Mouse (Mus musculus): ENCODE measurements around the gene Prss2. TPM values are rescaled to one million over a fixed set of nuclear protein-coding genes. Genes with fewer than 3 reads are reported as not detected.
"Not testable (repeated sequence)": the region's sequence is repeated elsewhere in the genome, so short reads cannot be mapped to it uniquely, and the experiment has no call there.

The Prss2 gene
- 0.30 TPM in 1 of 2 replicates, not detected in the other for polyA plus RNA-seq (2015; fragmentation: Nextera tagmentation; extraction: Ambion mirVana)

DNA sequence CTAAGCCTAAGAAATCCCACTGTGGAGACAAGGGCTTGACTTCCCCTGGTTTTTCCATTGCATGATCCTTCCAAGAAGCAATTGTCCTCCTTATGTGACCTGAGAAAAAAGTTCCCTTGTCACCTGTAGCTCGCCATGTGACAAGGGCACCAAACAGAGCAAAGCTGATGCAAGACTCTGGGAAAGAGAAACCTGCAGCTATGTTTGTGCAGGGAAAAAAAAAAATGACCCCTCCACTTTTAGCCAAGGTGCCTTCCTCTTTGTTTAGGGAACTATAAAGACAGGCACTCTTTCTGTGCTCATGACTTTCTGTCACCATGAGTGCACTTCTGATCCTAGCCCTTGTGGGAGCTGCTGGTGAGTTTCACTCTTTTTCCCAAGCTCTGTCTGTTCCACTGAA, at the start of gene Prss2:
TSS of gene Prss2 (plus strand) at position 301 of the 400 bp plus-strand sequence.
- no peak within 1 kb of the TSS for H3K4me3 ChIP-seq (ENCODE audit: low read length)
- ATAC-seq (replicated peaks; ENCODE audit: extremely low read depth, insufficient read depth, low FRiP score) = no peak
- H3K9ac ChIP-seq (ENCODE audit: low read length) = no peak within 1 kb of the TSS
- no peaks in the 10 kb centered on the region for H3K4me1 ChIP-seq (ENCODE audit: control insufficient read depth, insufficient read depth, low read length)
- no peak within 1 kb of the TSS for H3K27ac ChIP-seq (ENCODE audit: low read length)
- no peaks in the 10 kb centered on the region for H3K9me3 ChIP-seq (replicated peaks; ENCODE audit: control insufficient read depth, low read length)
- H3K27me3 ChIP-seq (ENCODE audit: control insufficient read depth, insufficient read depth, low read length) = no peaks in the 10 kb centered on the region
- WGBS = 45% methylated on average over 1 of the region's 1 CpGs
- no peak within 1 kb of the TSS for H3K4me2 ChIP-seq (ENCODE audit: low read depth, low read length)
- H3K36me3 ChIP-seq (ENCODE audit: control insufficient read depth, insufficient read depth) = no peaks in the 10 kb centered on the region

DNA sequence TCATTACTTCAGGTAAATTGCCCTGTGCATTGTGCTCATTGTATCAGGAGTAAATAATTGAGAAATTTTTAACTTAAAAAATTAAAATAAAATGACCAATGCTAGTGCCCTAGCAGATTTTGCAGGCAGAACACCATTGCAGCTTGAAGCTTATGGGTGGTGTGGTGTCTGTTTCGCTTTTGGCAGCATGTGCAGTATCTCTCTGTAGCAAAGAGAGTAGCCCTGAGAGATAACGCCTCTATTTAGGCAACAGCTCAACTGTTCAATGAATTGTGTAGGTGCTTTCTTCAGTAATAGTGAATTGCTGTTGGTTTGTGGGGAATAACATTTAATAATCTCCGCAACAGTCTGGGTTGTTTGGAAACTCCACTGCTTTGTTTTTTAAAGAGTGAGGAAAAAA, 22.2 kb upstream of the Prss2 start:
- no peak for ATAC-seq (replicated peaks; ENCODE audit: extremely low read depth, insufficient read depth, low FRiP score)
- WGBS = 76% methylated on average over 3 of the region's 3 CpGs
- H3K4me2 ChIP-seq (ENCODE audit: low read depth, low read length) = no peak overlapping the region

DNA sequence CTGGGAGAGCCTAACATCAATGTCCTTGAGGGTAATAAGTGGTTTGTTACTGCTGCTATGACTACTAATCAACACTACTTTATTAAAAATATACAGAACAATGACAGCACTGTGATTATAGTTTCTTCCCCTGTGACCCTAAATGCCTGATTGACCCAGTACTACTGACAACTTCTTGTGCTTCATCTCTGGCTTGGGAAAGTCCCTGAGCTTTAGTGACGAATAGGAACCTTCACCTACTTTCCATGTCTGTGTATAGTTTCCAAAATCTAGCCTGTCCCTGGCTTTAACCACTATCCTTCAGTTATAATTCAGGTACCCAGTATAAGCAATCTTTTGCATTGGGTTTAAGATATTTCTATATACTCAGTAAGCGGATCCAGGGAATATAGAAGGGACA, 16.7 kb upstream of the Prss2 start:
- Histone ChIP-seq H3K27me3 (ENCODE audit: control insufficient read depth, insufficient read depth, low read length) (no peaks in the 10 kb centered on the region), H3K9me3 (replicated peaks; ENCODE audit: control insufficient read depth, low read length) (no peaks in the 10 kb centered on the region), H3K4me1 (ENCODE audit: control insufficient read depth, insufficient read depth, low read length) (no peaks in the 10 kb centered on the region), H3K36me3 (ENCODE audit: control insufficient read depth, insufficient read depth) (no peaks in the 10 kb centered on the region), H3K4me2 (ENCODE audit: low read depth, low read length) (no peak overlapping the region), H3K9ac (ENCODE audit: low read length) (no peak overlapping the region), H3K4me3 (ENCODE audit: low read length) (no peak overlapping the region), H3K27ac (ENCODE audit: low read length) (no peak overlapping the region)
- WGBS = 76% methylated on average over 2 of the region's 2 CpGs
- no peak for ATAC-seq (replicated peaks; ENCODE audit: extremely low read depth, insufficient read depth, low FRiP score)

More for the DNA sequence above, 22.2 kb upstream of the Prss2 start:
- no peaks in the 10 kb centered on the region for H3K4me1 ChIP-seq (ENCODE audit: control insufficient read depth, insufficient read depth, low read length)
- H3K27me3 ChIP-seq (ENCODE audit: control insufficient read depth, insufficient read depth, low read length) = no peaks in the 10 kb centered on the region
- H3K4me3 ChIP-seq (ENCODE audit: low read length) = no peak overlapping the region
- H3K9ac ChIP-seq (ENCODE audit: low read length) = no peak overlapping the region
- peaks cover 3% of the 10 kb centered on the region; the same call in 1 of the 2 replicates for H3K9me3 ChIP-seq (replicated peaks; ENCODE audit: control insufficient read depth, low read length)
- no peaks in the 10 kb centered on the region for H3K36me3 ChIP-seq (ENCODE audit: control insufficient read depth, insufficient read depth)
- no peak overlapping the region for H3K27ac ChIP-seq (ENCODE audit: low read length)

DNA sequence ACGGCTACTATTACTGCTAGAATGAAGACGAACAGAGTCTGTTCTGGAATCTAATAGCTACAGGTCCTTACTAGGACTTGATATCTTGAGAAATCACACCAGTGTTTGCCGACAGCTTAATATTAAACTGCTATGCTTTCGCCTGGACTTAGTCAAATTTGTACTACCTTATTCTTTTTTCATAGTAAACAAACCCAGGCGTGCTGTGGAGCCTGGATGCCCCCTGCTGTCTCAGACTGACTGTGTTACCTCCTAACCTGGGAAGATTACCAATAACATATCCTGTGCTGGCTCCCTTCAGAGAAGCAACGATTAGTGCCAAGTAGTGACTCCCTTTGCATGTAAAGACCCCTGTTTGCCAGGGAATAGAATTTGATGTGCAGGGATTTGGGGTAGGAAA, 16.3 kb upstream of the Prss2 start:
- 65% methylated on average over 6 of the region's 6 CpGs for WGBS
- no peaks in the 10 kb centered on the region for H3K36me3 ChIP-seq (ENCODE audit: control insufficient read depth, insufficient read depth)
- no peak overlapping the region for H3K4me3 ChIP-seq (ENCODE audit: low read length)
- no peaks in the 10 kb centered on the region for H3K27me3 ChIP-seq (ENCODE audit: control insufficient read depth, insufficient read depth, low read length)
- H3K9ac ChIP-seq (ENCODE audit: low read length) = no peak overlapping the region
- no peak overlapping the region for H3K27ac ChIP-seq (ENCODE audit: low read length)
- H3K4me1 ChIP-seq (ENCODE audit: control insufficient read depth, insufficient read depth, low read length) = no peaks in the 10 kb centered on the region
- no peak overlapping the region for H3K4me2 ChIP-seq (ENCODE audit: low read depth, low read length)
- no peaks in the 10 kb centered on the region for H3K9me3 ChIP-seq (replicated peaks; ENCODE audit: control insufficient read depth, low read length)
- no peak for ATAC-seq (replicated peaks; ENCODE audit: extremely low read depth, insufficient read depth, low FRiP score)

DNA sequence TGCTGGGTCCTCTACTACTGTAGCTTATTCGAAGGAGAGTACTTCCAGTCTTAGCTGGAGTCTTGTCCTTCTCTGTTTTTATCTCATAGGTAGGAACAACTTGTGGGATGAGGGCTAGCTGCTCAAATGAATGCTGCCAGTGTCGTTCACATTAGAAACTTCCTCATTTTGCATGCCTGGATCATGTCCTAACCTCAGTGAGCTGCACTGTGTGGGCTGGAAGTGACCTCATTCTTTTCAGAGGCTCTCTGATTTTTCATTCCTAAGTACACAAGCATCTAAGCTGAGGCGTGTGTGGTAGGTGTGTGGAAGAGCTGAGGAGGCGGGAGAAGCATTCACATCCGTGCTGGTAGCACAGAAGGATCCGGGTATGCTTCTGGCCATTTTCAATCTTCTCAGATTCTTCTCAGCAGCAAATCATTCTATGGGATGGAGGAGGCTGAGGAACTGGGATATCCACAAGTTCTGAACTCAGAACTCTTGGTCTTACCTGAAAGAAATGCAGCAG, 3.5 kb upstream of the Prss2 start:
- no peaks in the 10 kb centered on the region for H3K4me1 ChIP-seq (ENCODE audit: control insufficient read depth, insufficient read depth, low read length)
- no peak overlapping the region for H3K4me2 ChIP-seq (ENCODE audit: low read depth, low read length)
- H3K27me3 ChIP-seq (ENCODE audit: control insufficient read depth, insufficient read depth, low read length) = no peaks in the 10 kb centered on the region
- H3K9me3 ChIP-seq (replicated peaks; ENCODE audit: control insufficient read depth, low read length) = no peaks in the 10 kb centered on the region
- no peak overlapping the region for H3K9ac ChIP-seq (ENCODE audit: low read length)
- H3K27ac ChIP-seq (ENCODE audit: low read length) = no peak overlapping the region
- H3K4me3 ChIP-seq (ENCODE audit: low read length) = no peak overlapping the region
- WGBS = 60% methylated on average over 6 of the region's 6 CpGs
- no peaks in the 10 kb centered on the region for H3K36me3 ChIP-seq (ENCODE audit: control insufficient read depth, insufficient read depth)
- no peak for ATAC-seq (replicated peaks; ENCODE audit: extremely low read depth, insufficient read depth, low FRiP score)

DNA sequence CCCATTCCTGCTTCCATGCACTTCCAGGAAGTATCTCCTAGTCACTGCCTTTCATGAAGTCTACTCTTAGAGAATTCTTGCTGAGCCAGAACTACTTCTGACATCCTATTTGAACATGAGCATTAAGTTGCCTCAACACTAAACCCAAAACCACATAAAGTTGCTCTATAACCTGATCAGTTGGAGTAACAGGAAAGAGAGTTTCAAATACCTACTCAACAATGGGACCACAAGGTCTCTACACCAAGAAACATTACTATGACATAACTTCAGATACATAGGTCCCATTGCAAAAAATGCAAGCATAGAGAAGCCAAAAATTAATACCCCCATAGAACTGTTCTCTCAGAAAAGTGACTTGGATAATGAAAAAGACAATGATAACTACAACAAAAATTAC, 4.9 kb downstream of the Prss2 start:
- no peaks in the 10 kb centered on the region for H3K27me3 ChIP-seq (ENCODE audit: control insufficient read depth, insufficient read depth, low read length)
- no peaks in the 10 kb centered on the region for H3K4me1 ChIP-seq (ENCODE audit: control insufficient read depth, insufficient read depth, low read length)
- ATAC-seq (replicated peaks; ENCODE audit: extremely low read depth, insufficient read depth, low FRiP score) = no peak
- no peaks in the 10 kb centered on the region for H3K36me3 ChIP-seq (ENCODE audit: control insufficient read depth, insufficient read depth)
- no peak overlapping the region for H3K27ac ChIP-seq (ENCODE audit: low read length)
- no peak overlapping the region for H3K4me2 ChIP-seq (ENCODE audit: low read depth, low read length)
- no peak overlapping the region for H3K4me3 ChIP-seq (ENCODE audit: low read length)
- H3K9ac ChIP-seq (ENCODE audit: low read length) = no peak overlapping the region
- no peaks in the 10 kb centered on the region for H3K9me3 ChIP-seq (replicated peaks; ENCODE audit: control insufficient read depth, low read length)

DNA sequence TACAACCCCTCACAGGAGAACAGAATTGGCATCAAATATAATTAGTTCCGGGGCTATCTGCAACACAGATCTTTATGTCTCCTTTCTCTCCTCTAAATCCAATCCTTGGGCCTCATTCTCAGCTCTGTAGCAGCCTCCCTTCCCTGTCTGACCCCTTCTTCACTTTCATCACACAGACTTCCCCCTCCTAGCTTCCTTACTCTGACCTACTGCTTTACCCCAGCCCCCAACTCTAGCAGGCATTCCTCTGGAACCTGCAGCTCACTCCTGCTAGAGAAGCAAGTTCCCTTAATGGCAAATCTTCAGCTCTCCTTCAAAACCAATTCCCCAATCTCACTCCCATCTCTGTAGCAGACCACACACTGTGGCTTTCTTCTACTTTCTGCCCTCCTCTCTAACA, 5.8 kb downstream of the Prss2 start:
- H3K36me3 ChIP-seq (ENCODE audit: control insufficient read depth, insufficient read depth) = no peaks in the 10 kb centered on the region
- H3K27ac ChIP-seq (ENCODE audit: low read length) = no peak overlapping the region
- no peaks in the 10 kb centered on the region for H3K4me1 ChIP-seq (ENCODE audit: control insufficient read depth, insufficient read depth, low read length)
- no peak overlapping the region for H3K4me3 ChIP-seq (ENCODE audit: low read length)
- H3K4me2 ChIP-seq (ENCODE audit: low read depth, low read length) = no peak overlapping the region
- no peak for ATAC-seq (replicated peaks; ENCODE audit: extremely low read depth, insufficient read depth, low FRiP score)
- 64% methylated on average over 1 of the region's 1 CpGs for WGBS
- no peaks in the 10 kb centered on the region for H3K9me3 ChIP-seq (replicated peaks; ENCODE audit: control insufficient read depth, low read length)
- H3K27me3 ChIP-seq (ENCODE audit: control insufficient read depth, insufficient read depth, low read length) = no peaks in the 10 kb centered on the region
- H3K9ac ChIP-seq (ENCODE audit: low read length) = no peak overlapping the region

DNA sequence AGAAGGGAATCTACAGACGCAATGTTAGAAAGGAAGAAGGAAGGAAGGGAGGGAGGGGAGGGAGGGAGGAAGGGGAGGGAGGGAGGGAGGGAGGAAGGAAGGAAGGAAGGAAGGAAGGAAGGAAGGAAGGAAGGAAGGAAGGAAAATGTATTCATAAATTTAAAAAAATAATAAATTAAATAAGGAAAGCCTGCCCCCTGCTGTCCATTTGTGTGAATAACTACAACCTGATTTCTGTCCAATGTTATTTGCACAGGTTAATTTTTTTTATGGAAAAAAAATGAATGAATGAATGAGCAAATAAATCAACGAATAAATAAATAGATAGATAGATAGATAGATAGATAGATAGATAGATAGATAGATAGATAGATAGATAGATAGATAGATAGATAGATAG, 8.4 kb downstream of the Prss2 start:
- not testable (repeated sequence) for ATAC-seq (replicated peaks; ENCODE audit: extremely low read depth, insufficient read depth, low FRiP score); H3K9ac ChIP-seq (ENCODE audit: low read length); H3K4me2 ChIP-seq (ENCODE audit: low read depth, low read length); H3K4me1 ChIP-seq (ENCODE audit: control insufficient read depth, insufficient read depth, low read length); H3K36me3 ChIP-seq (ENCODE audit: control insufficient read depth, insufficient read depth); H3K9me3 ChIP-seq (replicated peaks; ENCODE audit: control insufficient read depth, low read length); H3K27ac ChIP-seq (ENCODE audit: low read length); H3K4me3 ChIP-seq (ENCODE audit: low read length); H3K27me3 ChIP-seq (ENCODE audit: control insufficient read depth, insufficient read depth, low read length)
- WGBS = 0% methylated on average over 1 of the region's 2 CpGs

DNA sequence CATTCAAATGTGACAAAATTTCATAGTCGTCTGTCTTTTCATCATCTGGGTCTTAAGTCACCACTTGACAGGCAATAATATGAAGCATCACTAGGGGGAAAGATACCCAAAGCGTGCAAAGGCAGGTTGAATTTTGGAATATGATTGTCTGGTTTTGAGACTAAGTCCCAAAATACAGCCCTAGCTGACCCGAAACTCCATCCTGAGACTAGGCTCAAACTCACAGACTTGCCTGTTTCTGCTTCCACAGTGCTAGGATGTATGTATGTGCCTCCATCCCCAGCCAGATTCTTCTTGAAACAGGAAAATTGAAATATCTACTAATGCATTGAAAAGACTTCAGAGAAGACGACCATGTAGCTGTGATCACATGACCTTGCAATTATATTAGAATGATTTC, 10.6 kb downstream of the Prss2 start:
- H3K4me2 ChIP-seq (ENCODE audit: low read depth, low read length) = no peak overlapping the region
- no peaks in the 10 kb centered on the region for H3K36me3 ChIP-seq (ENCODE audit: control insufficient read depth, insufficient read depth)
- H3K27ac ChIP-seq (ENCODE audit: low read length) = no peak overlapping the region
- H3K9ac ChIP-seq (ENCODE audit: low read length) = no peak overlapping the region
- H3K4me3 ChIP-seq (ENCODE audit: low read length) = no peak overlapping the region
- no peak for ATAC-seq (replicated peaks; ENCODE audit: extremely low read depth, insufficient read depth, low FRiP score)
- H3K4me1 ChIP-seq (ENCODE audit: control insufficient read depth, insufficient read depth, low read length) = no peaks in the 10 kb centered on the region
- WGBS = 70% methylated on average over 4 of the region's 4 CpGs
- no peaks in the 10 kb centered on the region for H3K9me3 ChIP-seq (replicated peaks; ENCODE audit: control insufficient read depth, low read length)
- H3K27me3 ChIP-seq (ENCODE audit: control insufficient read depth, insufficient read depth, low read length) = no peaks in the 10 kb centered on the region

Measured in heart, embryonic 16.5 days (tissue).